Mouse (Mus musculus): ENCODE data around the gene Irx5. TPM values are rescaled to one million over a fixed set of nuclear protein-coding genes. Genes with fewer than 3 reads are reported as not detected.

Gene Irx5
- polyA plus RNA-seq, 1 experiment from 2014 or later = not detected

GRCm38 (mm10) chr8:92336041-92336440 lies 21.4 kb upstream of the Irx5 start:
- 74% methylated on average over 6 of the region's 6 CpGs for WGBS (ENCODE audit: insufficient replicate concordance)
- ATAC-seq (ENCODE audit: low read depth) = no peak
- no peak overlapping the region for H3K27ac ChIP-seq (ENCODE audit: low read length)
- H3K4me2 ChIP-seq (ENCODE audit: low read depth, low read length) = no peak overlapping the region
- H3K9ac ChIP-seq (ENCODE audit: low read depth, low read length) = no peak overlapping the region
- H3K27me3 ChIP-seq (ENCODE audit: control insufficient read depth, insufficient read depth, low read depth, low read length) = no peaks in the 10 kb centered on the region
- H3K4me1 ChIP-seq (ENCODE audit: control insufficient read depth, low read depth, low read length) = no peaks in the 10 kb centered on the region
- no peaks in the 10 kb centered on the region for H3K36me3 ChIP-seq (ENCODE audit: control insufficient read depth, insufficient read depth)
- H3K4me3 ChIP-seq (ENCODE audit: low read depth, low read length) = no peak overlapping the region
- no peaks in the 10 kb centered on the region for H3K9me3 ChIP-seq (replicated peaks; ENCODE audit: control insufficient read depth, low read length)

GRCm38 (mm10) chr8:92343544-92343943 lies 13.9 kb upstream of the Irx5 start:
- 79% methylated on average over 4 of the region's 4 CpGs for WGBS (ENCODE audit: insufficient replicate concordance)
- Histone ChIP-seq H3K9ac (ENCODE audit: low read depth, low read length) (no peak overlapping the region), H3K27me3 (ENCODE audit: control insufficient read depth, insufficient read depth, low read depth, low read length) (no peaks in the 10 kb centered on the region), H3K36me3 (ENCODE audit: control insufficient read depth, insufficient read depth) (no peaks in the 10 kb centered on the region; the same call in 1 of the 2 replicates), H3K4me3 (ENCODE audit: low read depth, low read length) (no peak overlapping the region), H3K4me1 (ENCODE audit: control insufficient read depth, low read depth, low read length) (no peaks in the 10 kb centered on the region), H3K9me3 (replicated peaks; ENCODE audit: control insufficient read depth, low read length) (no peaks in the 10 kb centered on the region), H3K4me2 (ENCODE audit: low read depth, low read length) (no peak overlapping the region), H3K27ac (ENCODE audit: low read length) (no peak overlapping the region)
- no peak for ATAC-seq (ENCODE audit: low read depth)

- Histone ChIP-seq H3K9ac (ENCODE audit: low read depth, low read length) (no peak overlapping the region), H3K9me3 (replicated peaks; ENCODE audit: control insufficient read depth, low read length) (no peaks in the 10 kb centered on the region), H3K27ac (ENCODE audit: low read length) (no peak overlapping the region), H3K4me3 (ENCODE audit: low read depth, low read length) (no peak overlapping the region), H3K27me3 (ENCODE audit: control insufficient read depth, insufficient read depth, low read depth, low read length) (peaks cover 5% of the 10 kb centered on the region), H3K4me2 (ENCODE audit: low read depth, low read length) (no peak overlapping the region), H3K4me1 (ENCODE audit: control insufficient read depth, low read depth, low read length) (no peaks in the 10 kb centered on the region; the same call in 1 of the 2 replicates), H3K36me3 (ENCODE audit: control insufficient read depth, insufficient read depth) (no peaks in the 10 kb centered on the region)
- WGBS (ENCODE audit: insufficient replicate concordance) = 79% methylated on average over 11 of the region's 11 CpGs
- no peak for ATAC-seq (ENCODE audit: low read depth)
Measured at GRCm38 (mm10) chr8:92349898-92350486, 7.4 kb upstream of the Irx5 start.

GRCm38 (mm10) chr8:92353405-92353804 lies 4.0 kb upstream of the Irx5 start:
- H3K9ac ChIP-seq (ENCODE audit: low read depth, low read length) = no peak overlapping the region
- peaks cover 18% of the 10 kb centered on the region for H3K4me1 ChIP-seq (ENCODE audit: control insufficient read depth, low read depth, low read length)
- no peaks in the 10 kb centered on the region for H3K36me3 ChIP-seq (ENCODE audit: control insufficient read depth, insufficient read depth)
- peaks cover 28% of the 10 kb centered on the region for H3K27me3 ChIP-seq (ENCODE audit: control insufficient read depth, insufficient read depth, low read depth, low read length)
- 42% methylated on average over 6 of the region's 6 CpGs for WGBS (ENCODE audit: insufficient replicate concordance)
- no peak for ATAC-seq (ENCODE audit: low read depth)
- no peak overlapping the region for H3K27ac ChIP-seq (ENCODE audit: low read length)
- H3K9me3 ChIP-seq (replicated peaks; ENCODE audit: control insufficient read depth, low read length) = no peaks in the 10 kb centered on the region
- H3K4me3 ChIP-seq (ENCODE audit: low read depth, low read length) = no peak overlapping the region
- no peak overlapping the region for H3K4me2 ChIP-seq (ENCODE audit: low read depth, low read length)

- Histone ChIP-seq H3K9ac (ENCODE audit: low read depth, low read length) (peak overlapping the region; percentile 72), H3K4me2 (ENCODE audit: low read depth, low read length) (peak overlapping the region; percentile 96), H3K27me3 (ENCODE audit: control insufficient read depth, insufficient read depth, low read depth, low read length) (peaks cover 42% of the 10 kb centered on the region), H3K4me1 (ENCODE audit: control insufficient read depth, low read depth, low read length) (peaks cover 18% of the 10 kb centered on the region), H3K27ac (ENCODE audit: low read length) (no peak overlapping the region), H3K4me3 (ENCODE audit: low read depth, low read length) (peak overlapping the region; percentile 74), H3K36me3 (ENCODE audit: control insufficient read depth, insufficient read depth) (no peaks in the 10 kb centered on the region), H3K9me3 (replicated peaks; ENCODE audit: control insufficient read depth, low read length) (no peaks in the 10 kb centered on the region)
- ATAC-seq (ENCODE audit: low read depth) = no peak
- 9% methylated on average over 22 of the region's 22 CpGs for WGBS (ENCODE audit: insufficient replicate concordance)
Measured at GRCm38 (mm10) chr8:92354536-92355482, 2.6 kb upstream of the Irx5 start.

GRCm38 (mm10) chr8:92355701-92356612 lies 1.5 kb upstream of the Irx5 start:
- H3K9ac ChIP-seq (ENCODE audit: low read depth, low read length) = peak overlapping the region; percentile 72
- peak; percentile 94 for ATAC-seq (ENCODE audit: low read depth)
- WGBS (ENCODE audit: insufficient replicate concordance) = under 1% methylated on average over 67 of the region's 93 CpGs

GRCm38 (mm10) chr8:92356613-92357375 lies 631 bp upstream of the Irx5 start:
- 2% methylated on average over 40 of the region's 40 CpGs for WGBS (ENCODE audit: insufficient replicate concordance)
- ATAC-seq (ENCODE audit: low read depth) = no peak
- Histone ChIP-seq H3K36me3 (ENCODE audit: control insufficient read depth, insufficient read depth) (no peaks in the 10 kb centered on the region), H3K4me1 (ENCODE audit: control insufficient read depth, low read depth, low read length) (peaks cover 18% of the 10 kb centered on the region), H3K27ac (ENCODE audit: low read length) (no peak overlapping the region), H3K4me2 (ENCODE audit: low read depth, low read length) (peak overlapping the region; percentile 96), H3K4me3 (ENCODE audit: low read depth, low read length) (peak overlapping the region; percentile 74), H3K27me3 (ENCODE audit: control insufficient read depth, insufficient read depth, low read depth, low read length) (peaks cover 58% of the 10 kb centered on the region), H3K9me3 (replicated peaks; ENCODE audit: control insufficient read depth, low read length) (no peaks in the 10 kb centered on the region), H3K9ac (ENCODE audit: low read depth, low read length) (no peak overlapping the region)

More at GRCm38 (mm10) chr8:92355701-92356612, 1.5 kb upstream of the Irx5 start:
- Histone ChIP-seq H3K27ac (ENCODE audit: low read length) (peak overlapping the region; percentile 67; the same call in 1 of the 2 replicates), H3K4me3 (ENCODE audit: low read depth, low read length) (peak overlapping the region; percentile 74), H3K9me3 (replicated peaks; ENCODE audit: control insufficient read depth, low read length) (no peaks in the 10 kb centered on the region), H3K4me2 (ENCODE audit: low read depth, low read length) (peak overlapping the region; percentile 96), H3K4me1 (ENCODE audit: control insufficient read depth, low read depth, low read length) (peaks cover 18% of the 10 kb centered on the region), H3K36me3 (ENCODE audit: control insufficient read depth, insufficient read depth) (no peaks in the 10 kb centered on the region), H3K27me3 (ENCODE audit: control insufficient read depth, insufficient read depth, low read depth, low read length) (peaks cover 52% of the 10 kb centered on the region)
